In genomic region chr7:133121661-133122378, GRCm38 (mm10) we compare ENCODE assay signal across 8 mouse cellular contexts. TPM values are rescaled to one million over a fixed set of nuclear protein-coding genes. Genes with fewer than 3 reads are reported as not detected.
DNase-seq lines count a peak whose midpoint lies in the region; ATAC-seq lines count a peak whose summit lies in the region.

No protein-coding gene starts in this region.

- ATAC-seq in limb, embryonic 15.5 days (ENCODE audit: insufficient number of reproducible peaks, low FRiP score, low TSS enrichment, low read depth), result no peak
- peak; percentile 34; the same call in 1 of the 2 replicates for ATAC-seq in midbrain, embryonic 14.5 days (ENCODE audit: low FRiP score, low TSS enrichment)

- H3K4me2 ChIP-seq in limb, embryonic 15.5 days, result peak overlapping the region; percentile 97
- peak overlapping the region; percentile 99 for H3K4me2 ChIP-seq in midbrain, embryonic 14.5 days (ENCODE audit: low read length)

- intact Hi-C loops in heart, postnatal 36 days (cut with DNase I), result loop anchor here (2.0 to 10.0 kb wide), 7 partner anchors 35 to 515 kb away; partner anchors contain the start of genes Abraxas2, Edrf1, Eef1akmt2 and Zranb1

- peak overlapping the region; percentile 98 for H3K4me3 ChIP-seq in forebrain, embryonic 10.5 days
- peak overlapping the region; percentile 85 for H3K4me3 ChIP-seq in limb, embryonic 15.5 days
- H3K4me3 ChIP-seq in midbrain, embryonic 14.5 days (replicated peaks; ENCODE audit: low read depth, low read length), result peak overlapping the region; percentile 88

- peak; percentile 36 to 60 for DNase-seq in layer of hippocampus, postnatal 10 days (ENCODE audit: low spot score in 2 of 2)
- no peak for DNase-seq in layer of hippocampus, adult 9-10 months (ENCODE audit: low spot score)
- peak; percentile 71 for DNase-seq in adrenal gland, postnatal 14 days
- peak; percentile 57 for DNase-seq in forebrain, embryonic 10.5 days (ENCODE audit: extremely low spot score, low spot score)
- peak; percentile 62 to 78 for DNase-seq in heart, postnatal 36 days
- peak; percentile 77 for DNase-seq in midbrain, embryonic 14.5 days
- no peak for DNase-seq in thymus, postnatal 25 days

- under 1% methylated on average over 88 of the region's 94 CpGs for WGBS in forebrain, embryonic 10.5 days
- whole genome bisulfite sequencing in limb, embryonic 15.5 days, result under 1% methylated on average over 72 of the region's 94 CpGs
- under 1% methylated on average over 82 of the region's 94 CpGs for WGBS in midbrain, embryonic 14.5 days

- H3K36me3 ChIP-seq in forebrain, embryonic 10.5 days (replicated peaks), result no peaks in the 10 kb centered on the region
- H3K36me3 ChIP-seq in limb, embryonic 15.5 days, result no peaks in the 10 kb centered on the region
- no peaks in the 10 kb centered on the region for H3K36me3 ChIP-seq in midbrain, embryonic 14.5 days (ENCODE audit: control insufficient read depth, insufficient read depth, low read length)

- H3K27ac ChIP-seq in forebrain, embryonic 10.5 days, result peak overlapping the region; percentile 98
- peak overlapping the region; percentile 95 for H3K27ac ChIP-seq in limb, embryonic 15.5 days
- H3K27ac ChIP-seq in midbrain, embryonic 14.5 days (replicated peaks; ENCODE audit: low read depth, low read length), result peak overlapping the region; percentile 98

- no peaks in the 10 kb centered on the region for H3K9me3 ChIP-seq in forebrain, embryonic 10.5 days
- no peaks in the 10 kb centered on the region for H3K9me3 ChIP-seq in limb, embryonic 15.5 days
- H3K9me3 ChIP-seq in midbrain, embryonic 14.5 days (ENCODE audit: control insufficient read depth, low read length), result no peaks in the 10 kb centered on the region

- H3K9ac ChIP-seq in limb, embryonic 15.5 days, result peak overlapping the region; percentile 85
- peak overlapping the region; percentile 96 for H3K9ac ChIP-seq in midbrain, embryonic 14.5 days (replicated peaks; ENCODE audit: low read length)

- peaks cover 64% of the 10 kb centered on the region for H3K4me1 ChIP-seq in forebrain, embryonic 10.5 days
- H3K4me1 ChIP-seq in limb, embryonic 15.5 days, result peaks cover 40% of the 10 kb centered on the region
- peaks cover 30% of the 10 kb centered on the region for H3K4me1 ChIP-seq in midbrain, embryonic 14.5 days (ENCODE audit: control insufficient read depth, insufficient read depth, low read length)

- H3K27me3 ChIP-seq in forebrain, embryonic 10.5 days (ENCODE audit: poor library complexity, severe bottlenecking), result peaks cover 19% of the 10 kb centered on the region
- H3K27me3 ChIP-seq in limb, embryonic 15.5 days, result peaks cover 10% of the 10 kb centered on the region; the same call in 1 of the 2 replicates
- peaks cover 18% of the 10 kb centered on the region; the same call in 1 of the 2 replicates for H3K27me3 ChIP-seq in midbrain, embryonic 14.5 days (ENCODE audit: control insufficient read depth, insufficient read depth, low read length)

RNA-seq across cellular contexts. Expression of gene Fgfr2, which starts 1.3 kb away (rescaled TPM):
- total RNA-seq in layer of hippocampus, postnatal 10 days (2021), result 10 to 100 TPM; 35.6 to 48.3 TPM
- 192 and 227 TPM in 2 replicates for total RNA-seq in adrenal gland, postnatal 14 days (2021)
- polyA plus RNA-seq in forebrain, embryonic 10.5 days (2016; fragmentation: Nextera tagmentation; extraction: Ambion mirVana), result 55.7 and 61.4 TPM in 2 replicates
- 1 to 10 TPM; 1.5 to 1.7 TPM for total RNA-seq in heart, postnatal 36 days (2021)
- 97.8 and 101 TPM in 2 replicates for polyA plus RNA-seq in limb, embryonic 15.5 days (2015; fragmentation: Nextera tagmentation; extraction: Ambion mirVana)
- 15.4 and 28.1 TPM in 2 replicates for polyA plus RNA-seq in midbrain, embryonic 14.5 days (2014; fragmentation: Nextera tagmentation; extraction: Ambion mirVana)

RNA-seq across cellular contexts. Expression of gene Ctbp2, which starts 2.3 kb away (rescaled TPM):
- 10 to 100 TPM; 62.3 to 63.6 TPM for total RNA-seq in layer of hippocampus, postnatal 10 days (2021)
- 63.2 and 70.6 TPM in 2 replicates for total RNA-seq in adrenal gland, postnatal 14 days (2021)
- 125 and 133 TPM in 2 replicates for polyA plus RNA-seq in forebrain, embryonic 10.5 days (2016; fragmentation: Nextera tagmentation; extraction: Ambion mirVana)
- 10 to 100 TPM; 23.8 to 28.6 TPM for total RNA-seq in heart, postnatal 36 days (2021)
- 47.4 and 56.3 TPM in 2 replicates for polyA plus RNA-seq in limb, embryonic 15.5 days (2015; fragmentation: Nextera tagmentation; extraction: Ambion mirVana)
- polyA plus RNA-seq in midbrain, embryonic 14.5 days (2014; fragmentation: Nextera tagmentation; extraction: Ambion mirVana), result 59.2 and 75.2 TPM in 2 replicates

Comparison
In these comparisons a context has a peak if more than half of its experiments do, and no peak if none do; other contexts are left out.
1. DNase-seq: peak in layer of hippocampus, postnatal 10 days (2 of 2), adrenal gland, postnatal 14 days (single experiment), forebrain, embryonic 10.5 days (single experiment), heart, postnatal 36 days (2 of 2) and midbrain, embryonic 14.5 days (single experiment); none in layer of hippocampus, adult 9-10 months (single experiment) and thymus, postnatal 25 days (single experiment).
2. RNA of gene Fgfr2, which starts 1.3 kb away (total RNA-seq): 192 to 227 TPM in adrenal gland, postnatal 14 days and 35.6 to 48.3 TPM in layer of hippocampus, postnatal 10 days; 1.5 to 1.7 TPM in heart, postnatal 36 days; every median in the first group is over 10 times any median in the second.
3. Peak in every context shown above with its lines, with median percentiles within 50 percentile points of each other: H3K27ac ChIP-seq and H3K4me3 ChIP-seq.